Mouse (Mus musculus) small intestine, adult 2 months (tissue): ENCODE data around the gene Tjp2.

Experiments
- CTCF ChIP-seq: fragments of 200-500 bp; IDR thresholded peaks from 2 replicates; pipeline ENCODE4 v1.5.1; 2012; ENCODE audit warnings: low read depth, mild to moderate bottlenecking, control low read depth, inconsistent platforms, low read length, moderate library complexity, mixed read lengths; ENCODE audit not compliant: insufficient replicate concordance, insufficient read length; ENCODE audit errors: extremely low read depth
- POLR2A ChIP-seq: fragments of 200-500 bp; IDR thresholded peaks from 2 replicates; pipeline ENCODE4 v1.6.1; 2012; ENCODE audit warnings: low read depth, mild to moderate bottlenecking, control low read depth, inconsistent platforms, low read length, moderate library complexity

- no peak for TF ChIP-seq POLR2A
- no peak for TF ChIP-seq CTCF
Observed at GRCm38 (mm10) chr19:24198676-24199303, 26.0 kb downstream of the Tjp2 start.
